Mouse (Mus musculus) lung, embryonic 14.5 days (tissue): Measurements from ENCODE around the gene Tmem123. TPM values are rescaled to one million over a fixed set of nuclear protein-coding genes. Genes with fewer than 3 reads are reported as not detected.

Experiments used
- ATAC-seq: fragments of 200-750 bp; cut with Nextera tagmentation; 2 replicates; pipeline ENCODE4 v1.8.0; 2017; ENCODE audit warnings: mild to moderate bottlenecking, moderate TSS enrichment, moderate library complexity; ENCODE audit not compliant: insufficient read depth
- DNase-seq: peaks from one replicate; pipeline ENCODE4 v3.0.0-alpha.2; 2015
- H3K27ac ChIP-seq: fragments of 300-500 bp; sonication (generic); 2 replicates; pipeline ENCODE4 v1.5.1; 2014; ENCODE audit warnings: low read depth, mild to moderate bottlenecking, moderate library complexity
- H3K27me3 ChIP-seq: fragments of 300-500 bp; sonication (generic); 2 replicates; pipeline ENCODE4 v1.6.1; 2014; ENCODE audit warnings: low read length, control low read depth; ENCODE audit not compliant: insufficient read depth
- H3K36me3 ChIP-seq: fragments of 300-500 bp; sonication (generic); 2 replicates; pipeline ENCODE4 v1.6.1; 2014; ENCODE audit warnings: control low read depth; ENCODE audit not compliant: insufficient read depth
- H3K4me1 ChIP-seq: fragments of 300-500 bp; sonication (generic); 2 replicates; pipeline ENCODE4 v1.6.1; 2014; ENCODE audit warnings: antibody characterized with exemption, control low read depth; ENCODE audit not compliant: insufficient read depth
- H3K4me2 ChIP-seq: fragments of 300-500 bp; sonication (generic); 2 replicates; pipeline ENCODE4 v1.6.1; 2014; ENCODE audit warnings: mild to moderate bottlenecking
- H3K4me3 ChIP-seq: fragments of 300-500 bp; sonication (generic); 2 replicates; pipeline ENCODE4 v1.5.1; 2014; ENCODE audit warnings: low read depth, low read length
- H3K9ac ChIP-seq: fragments of 300-500 bp; sonication (generic); 2 replicates; pipeline ENCODE4 v1.6.1; 2014
- H3K9me3 ChIP-seq: fragments of 300-500 bp; sonication (generic); 2 replicates; pipeline ENCODE4 v1.6.1; 2016; ENCODE audit warnings: low read depth, low read length, control low read depth
- CTCF ChIP-seq: IDR thresholded peaks from 2 replicates; pipeline ENCODE4 v1.5.1; 2016; ENCODE audit warnings: antibody characterized with exemption, low read depth
- WGBS: fragments of 180-500 bp; shearing (Covaris S2); extraction: QIAGEN DNeasy Blood & Tissue Kit; methylation state at CpG from one replicate; pipeline ENCODE4 v1.1.7; 2014; 5-methylcytosine and 5-hydroxymethylcytosine counted together
- polyA plus RNA-seq: library from polyadenylated mRNA; unstranded; fragments of >200 nt; fragmentation: Nextera tagmentation; extraction: Ambion mirVana; gene quantifications from 2 replicates; pipeline ENCODE4 v1.2.1, GENCODE M21; 2014

Gene Tmem123
- polyA plus RNA-seq, 1 experiment from 2014 or later = 145 TPM

DNA sequence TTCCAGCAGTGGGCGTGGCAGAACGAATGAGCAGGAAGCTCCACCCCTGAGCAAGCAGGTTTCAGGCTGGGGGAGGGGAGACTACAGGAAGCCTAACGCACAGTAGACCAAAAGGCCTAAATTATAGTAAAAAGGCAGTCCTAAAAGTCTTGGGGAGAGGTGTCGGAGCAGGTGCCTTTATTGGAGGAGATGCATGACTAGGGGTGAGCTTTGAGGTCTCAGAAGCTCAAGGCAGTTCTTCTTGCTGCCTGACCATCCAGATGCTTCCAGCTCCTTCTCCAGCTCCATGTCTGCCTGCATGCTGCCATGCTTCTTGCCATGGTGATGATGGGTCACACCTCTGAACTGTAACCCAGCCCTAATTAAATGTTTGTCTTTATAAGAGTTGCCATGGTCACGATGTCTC, 41.3 kb downstream of the Tmem123 start:
- TF ChIP-seq CTCF = no peak
- DNase-seq = no peak
- ATAC-seq = 0 out of 2 replicates have a peak, but pooled peaks have one; percentile 58
- Histone ChIP-seq H3K4me1 (no peaks in the 10 kb centered on the region), H3K27ac (no peak overlapping the region), H3K4me2 (no peak overlapping the region), H3K36me3 (no peaks in the 10 kb centered on the region), H3K9me3 (no peaks in the 10 kb centered on the region), H3K4me3 (no peak overlapping the region), H3K9ac (no peak overlapping the region), H3K27me3 (no peaks in the 10 kb centered on the region)
- 71% methylated on average over 3 of the region's 5 CpGs for WGBS

DNA sequence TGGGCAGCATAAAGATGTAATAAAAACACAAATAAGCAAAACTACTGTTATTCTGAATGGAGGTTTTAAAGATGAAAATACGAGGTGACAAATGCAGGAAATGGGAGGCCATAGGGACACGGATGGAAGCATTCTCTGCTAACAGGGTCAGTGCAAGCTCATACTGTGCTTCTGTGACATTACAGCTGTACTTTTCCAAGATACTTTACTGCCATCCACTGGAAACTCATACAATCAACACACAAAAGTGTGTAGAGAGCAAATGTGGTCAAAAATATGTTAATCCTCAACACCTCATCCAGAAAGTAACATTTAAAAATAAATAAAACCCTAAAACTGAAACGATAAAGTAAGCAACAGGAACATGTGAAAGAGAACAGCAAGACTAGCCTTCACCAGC, 58.9 kb downstream of the Tmem123 start:
- TF ChIP-seq CTCF = no peak
- peaks cover 41% of the 10 kb centered on the region for H3K36me3 ChIP-seq

DNA sequence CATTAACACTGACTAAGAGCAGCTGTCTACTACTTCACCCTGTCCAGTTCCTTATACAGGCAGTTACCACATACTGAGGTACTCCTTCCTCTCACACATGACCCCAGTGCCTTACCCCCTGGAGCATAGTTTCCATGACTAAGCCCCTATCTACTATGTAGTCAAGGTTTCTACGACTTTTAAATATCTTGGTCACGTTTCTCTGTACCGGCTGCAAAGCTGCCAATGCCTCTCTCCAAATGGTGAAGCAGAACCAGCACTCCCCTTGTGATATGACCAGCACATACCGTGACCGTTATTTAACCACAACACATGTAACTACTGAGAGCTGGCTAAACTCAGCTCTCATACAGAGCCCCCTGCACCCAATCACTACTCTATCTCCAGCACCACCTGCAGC, 61.1 kb downstream of the Tmem123 start:
- WGBS = 89% methylated on average over 5 of the region's 5 CpGs
- H3K9me3 ChIP-seq = no peaks in the 10 kb centered on the region
- no peak for TF ChIP-seq CTCF
- H3K36me3 ChIP-seq = peaks cover 23% of the 10 kb centered on the region
- no peak overlapping the region for H3K9ac ChIP-seq
- no peaks in the 10 kb centered on the region for H3K4me1 ChIP-seq
- H3K27ac ChIP-seq = no peak overlapping the region
- H3K4me3 ChIP-seq = no peak overlapping the region
- ATAC-seq = no peak
- H3K4me2 ChIP-seq = no peak overlapping the region
- no peak for DNase-seq
- H3K27me3 ChIP-seq = no peaks in the 10 kb centered on the region

More for the DNA sequence above, 58.9 kb downstream of the Tmem123 start:
- no peaks in the 10 kb centered on the region for H3K9me3 ChIP-seq
- no peaks in the 10 kb centered on the region for H3K4me1 ChIP-seq
- H3K4me2 ChIP-seq = no peak overlapping the region
- no peak for DNase-seq
- H3K27ac ChIP-seq = no peak overlapping the region
- no peak overlapping the region for H3K4me3 ChIP-seq
- H3K9ac ChIP-seq = no peak overlapping the region
- ATAC-seq = no peak
- no peaks in the 10 kb centered on the region for H3K27me3 ChIP-seq
- 71% methylated on average over 3 of the region's 3 CpGs for WGBS

DNA sequence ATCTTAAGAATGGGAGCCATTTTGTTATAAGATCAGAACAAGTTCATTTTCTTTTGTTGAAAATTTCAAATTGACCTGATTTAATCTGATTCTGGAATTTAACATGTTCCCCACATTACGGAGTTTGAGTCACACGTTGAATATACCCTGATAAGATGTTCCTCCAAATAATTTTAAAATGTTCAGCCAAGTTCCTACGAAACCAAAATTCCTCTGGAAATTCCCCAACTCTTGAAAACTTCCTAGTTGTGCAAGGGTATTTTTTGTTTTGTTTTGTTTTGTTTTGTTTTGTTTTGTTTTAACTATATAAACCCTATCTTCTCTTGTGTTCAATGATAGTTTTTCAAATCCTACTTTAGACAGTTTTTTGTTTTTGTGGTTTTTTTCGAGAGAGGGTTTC, 64.9 kb downstream of the Tmem123 start:
- Histone ChIP-seq H3K9me3 (no peaks in the 10 kb centered on the region), H3K9ac (no peak overlapping the region), H3K36me3 (peaks cover 15% of the 10 kb centered on the region), H3K27me3 (no peaks in the 10 kb centered on the region), H3K27ac (no peak overlapping the region), H3K4me3 (no peak overlapping the region), H3K4me2 (no peak overlapping the region), H3K4me1 (peaks cover 6% of the 10 kb centered on the region; the same call in 1 of the 2 replicates)
- no peak for DNase-seq
- no peak for ATAC-seq
- 86% methylated on average over 4 of the region's 4 CpGs for WGBS
- TF ChIP-seq CTCF = no peak

DNA sequence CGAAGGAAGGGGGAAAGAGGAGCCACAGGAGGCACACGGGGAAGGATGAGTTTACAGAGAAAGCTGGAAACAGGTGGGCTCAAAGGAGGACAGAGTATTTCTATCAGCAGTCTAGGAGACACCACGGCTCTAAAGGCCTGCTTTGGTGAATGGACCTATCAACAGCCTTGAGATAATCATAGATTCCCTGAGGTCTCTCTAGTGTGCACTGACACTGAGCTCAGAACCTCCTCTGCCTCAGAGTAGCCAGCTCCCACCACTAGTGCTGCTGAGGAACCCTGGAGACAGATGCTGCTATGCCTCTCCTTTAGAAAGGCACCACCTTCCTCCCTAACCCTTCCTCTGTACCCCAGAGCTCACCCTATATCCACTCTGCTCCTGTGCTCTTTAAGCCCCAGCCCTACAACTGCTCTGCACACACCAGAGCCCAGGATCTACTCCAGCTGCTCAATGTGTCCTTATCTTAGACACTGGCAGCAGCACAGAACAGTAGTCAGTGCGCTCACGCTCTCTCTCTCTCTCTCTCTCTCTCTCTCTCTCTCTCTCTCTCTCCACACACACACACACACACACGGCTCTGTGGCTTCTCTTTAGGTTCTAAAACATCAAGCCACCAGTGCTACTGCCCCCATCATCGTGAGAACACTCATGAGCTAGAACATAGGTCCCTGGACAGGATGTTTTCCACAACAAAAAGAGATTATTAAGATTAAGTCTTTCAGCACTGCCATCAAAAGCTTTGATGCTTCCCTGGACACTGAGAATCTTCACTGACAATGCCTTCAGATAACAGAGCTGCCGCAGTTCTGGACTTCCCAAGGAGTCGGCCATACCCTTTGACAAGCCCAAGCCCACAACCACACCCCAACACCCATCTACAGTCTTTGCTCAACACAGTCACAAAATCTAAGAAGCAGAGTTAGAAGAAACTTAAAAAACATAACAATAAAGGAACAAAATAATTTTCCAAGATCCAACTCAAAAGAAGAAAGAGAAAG, 66.0 kb downstream of the Tmem123 start:
- DNase-seq = no peak
- H3K27ac ChIP-seq = no peak overlapping the region
- TF ChIP-seq CTCF = no peak
- no peaks in the 10 kb centered on the region for H3K9me3 ChIP-seq
- 66% methylated on average over 9 of the region's 9 CpGs for WGBS
- ATAC-seq = peak; percentile 63; the same call in 1 of the 2 replicates
- no peak overlapping the region for H3K4me3 ChIP-seq
- peaks cover 7% of the 10 kb centered on the region; the same call in 1 of the 2 replicates for H3K4me1 ChIP-seq
- H3K36me3 ChIP-seq = peaks cover 20% of the 10 kb centered on the region
- no peak overlapping the region for H3K9ac ChIP-seq
- H3K27me3 ChIP-seq = no peaks in the 10 kb centered on the region
- peak overlapping the region; percentile 27; the same call in 1 of the 2 replicates for H3K4me2 ChIP-seq

DNA sequence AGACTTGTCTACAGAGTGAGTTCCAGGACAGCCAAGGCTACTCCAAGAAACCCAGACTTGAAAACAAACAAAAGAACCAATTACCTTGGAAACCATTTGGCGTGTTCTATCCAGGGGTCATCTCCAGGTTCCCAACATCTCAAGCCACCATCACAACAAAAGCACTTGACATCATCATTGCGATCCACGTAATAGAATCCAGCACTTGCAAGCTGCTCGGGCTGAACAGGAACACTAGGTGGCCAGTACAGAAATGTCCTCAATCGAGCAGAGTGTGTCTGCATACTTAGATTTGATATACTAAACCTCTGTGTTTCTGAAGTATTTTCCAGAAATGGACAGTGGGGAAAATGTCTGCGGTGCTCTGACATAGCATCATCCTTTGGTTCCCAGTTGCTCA, 69.6 kb downstream of the Tmem123 start:
- H3K36me3 ChIP-seq = peaks cover 18% of the 10 kb centered on the region; the same call in 1 of the 2 replicates
- DNase-seq = no peak
- no peak overlapping the region for H3K27ac ChIP-seq
- H3K27me3 ChIP-seq = no peaks in the 10 kb centered on the region
- peaks cover 7% of the 10 kb centered on the region; the same call in 1 of the 2 replicates for H3K4me1 ChIP-seq
- H3K9ac ChIP-seq = 0 out of 2 replicates have a peak overlapping the region, but pooled peaks have one; percentile 5
- peak overlapping the region; percentile 15; the same call in 1 of the 2 replicates for H3K4me2 ChIP-seq
- no peak for TF ChIP-seq CTCF
- WGBS = 85% methylated on average over 6 of the region's 6 CpGs
- H3K4me3 ChIP-seq = no peak overlapping the region
- no peaks in the 10 kb centered on the region for H3K9me3 ChIP-seq
- ATAC-seq = no peak

DNA sequence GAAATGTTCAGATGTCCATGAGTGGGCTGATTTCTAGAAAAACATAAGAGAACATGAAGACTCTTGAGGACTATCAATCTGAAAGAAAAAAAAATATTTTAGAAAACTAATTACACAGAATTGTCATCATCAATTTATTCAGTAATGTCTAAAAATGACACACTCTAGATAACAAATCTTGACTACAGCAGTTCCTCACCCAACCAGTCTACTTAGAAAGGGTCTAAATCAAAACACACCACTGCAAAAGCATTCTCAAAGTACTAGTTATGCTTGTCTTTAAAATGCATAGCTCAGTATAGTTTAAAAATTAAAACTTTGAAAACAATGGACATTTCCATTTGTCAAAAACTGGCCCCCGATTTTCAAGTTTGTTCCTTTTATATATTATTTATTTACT, 71.5 kb downstream of the Tmem123 start:
- Histone ChIP-seq H3K9ac (no peak overlapping the region), H3K27me3 (no peaks in the 10 kb centered on the region), H3K4me1 (peaks cover 7% of the 10 kb centered on the region; the same call in 1 of the 2 replicates), H3K36me3 (peaks cover 18% of the 10 kb centered on the region; the same call in 1 of the 2 replicates), H3K4me3 (peak overlapping the region; percentile 73), H3K9me3 (no peaks in the 10 kb centered on the region), H3K27ac (no peak overlapping the region), H3K4me2 (peak overlapping the region; percentile 83; the same call in 1 of the 2 replicates)
- DNase-seq (no peak), ATAC-seq (no peak)
- 78% methylated on average over 1 of the region's 1 CpGs for WGBS
- no peak for TF ChIP-seq CTCF
